Mouse (Mus musculus) spleen, adult 12 weeks (tissue): ENCODE results near the gene Akap13.
"Not testable (repeated sequence)": the region's sequence is repeated elsewhere in the genome, so short reads cannot be mapped to it uniquely, and the experiment has no call there.

Source experiments
- DNase-seq: peaks from one replicate; pipeline ENCODE4 v3.0.0; 2022; ENCODE audit warnings: low spot score

Akap13 gene

DNA sequence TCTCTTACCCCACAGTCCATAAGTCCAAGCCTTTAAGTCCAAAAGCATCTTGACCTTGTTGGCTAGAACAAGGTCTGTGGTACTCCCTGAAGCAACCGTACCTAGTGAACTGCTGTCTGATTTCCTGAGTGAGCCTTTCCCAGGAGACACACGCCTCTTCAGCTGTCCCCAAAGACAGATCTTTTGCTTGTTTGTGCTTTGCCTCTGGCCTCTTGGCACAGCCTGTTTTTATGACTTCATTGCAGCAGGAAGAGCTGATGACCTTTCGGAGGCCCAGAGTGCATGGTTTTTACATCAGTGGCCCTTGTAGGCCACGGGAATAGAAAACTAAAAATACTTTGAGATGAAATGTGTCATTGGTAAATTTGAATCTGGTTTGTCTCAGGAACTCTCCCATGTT is 260.6 kb downstream of the Akap13 start:
- no peak for DNase-seq

- DNase-seq = no peak
These were observed 262.0 kb downstream of the Akap13 start for GRCm38 (mm10) chr7:75717349-75717748.

DNA sequence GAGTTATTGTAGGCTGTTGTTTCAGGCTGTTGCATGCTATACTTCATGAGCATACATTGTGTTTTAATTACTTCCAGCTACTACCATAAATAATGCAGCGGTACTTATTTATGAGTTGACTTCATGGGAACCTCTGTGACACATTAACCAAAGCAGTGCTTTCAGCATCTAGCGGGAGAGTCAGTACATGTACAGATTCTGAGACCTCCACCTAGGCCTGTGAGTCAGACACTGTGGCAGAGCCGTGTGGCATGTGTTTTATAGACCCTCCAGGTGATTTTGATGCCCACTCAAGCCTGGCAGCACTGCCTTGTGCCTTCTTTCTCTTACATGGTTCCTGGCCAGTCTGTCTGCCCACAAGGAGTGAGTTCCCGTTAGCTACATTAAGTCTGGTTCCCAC is 266.0 kb downstream of the Akap13 start:
- no peak for DNase-seq

GRCm38 (mm10) chr7:75724012-75724411 is 268.7 kb downstream of the Akap13 start:
- DNase-seq = no peak

DNA sequence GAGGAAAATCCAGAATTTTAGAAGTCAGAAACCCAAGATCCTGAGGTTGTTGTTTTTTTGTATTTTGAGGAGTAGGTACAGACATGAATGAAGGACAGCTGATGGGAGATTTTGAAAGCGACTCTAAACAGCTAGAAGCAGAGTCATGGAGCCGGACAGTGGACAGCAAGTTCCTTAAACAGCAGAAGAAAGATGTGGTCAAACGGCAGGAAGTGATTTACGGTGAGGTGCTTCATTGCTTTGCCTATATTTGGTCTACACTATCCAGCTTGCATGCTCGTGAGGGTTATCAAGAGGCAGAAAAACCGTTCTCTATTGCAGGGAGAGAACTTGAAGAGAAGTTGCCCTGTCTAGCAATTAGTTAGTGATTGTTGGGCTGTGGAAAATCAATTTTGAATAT is 270.6 kb downstream of the Akap13 start:
- no peak for DNase-seq

DNA sequence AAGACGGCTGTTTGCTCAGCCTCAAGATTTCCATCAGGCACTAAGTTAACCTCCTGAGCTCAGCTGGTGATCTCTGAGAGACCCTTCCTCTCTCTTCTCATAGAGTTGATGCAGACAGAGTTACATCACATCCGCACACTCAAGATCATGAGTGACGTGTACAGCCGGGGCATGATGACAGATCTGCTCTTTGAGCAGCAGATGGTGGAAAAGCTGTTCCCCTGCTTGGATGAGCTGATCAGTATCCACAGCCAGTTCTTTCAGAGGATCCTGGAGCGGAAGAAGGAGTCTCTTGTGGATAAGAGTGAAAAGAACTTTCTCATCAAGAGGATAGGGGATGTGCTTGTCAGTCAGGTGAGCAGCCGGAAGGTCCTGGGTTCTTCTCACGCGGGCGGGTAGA is 271.5 kb downstream of the Akap13 start:
- no peak for DNase-seq

- DNase-seq = no peak
These were observed 274.3 kb downstream of the Akap13 start for GRCm38 (mm10) chr7:75729652-75730051.

DNA sequence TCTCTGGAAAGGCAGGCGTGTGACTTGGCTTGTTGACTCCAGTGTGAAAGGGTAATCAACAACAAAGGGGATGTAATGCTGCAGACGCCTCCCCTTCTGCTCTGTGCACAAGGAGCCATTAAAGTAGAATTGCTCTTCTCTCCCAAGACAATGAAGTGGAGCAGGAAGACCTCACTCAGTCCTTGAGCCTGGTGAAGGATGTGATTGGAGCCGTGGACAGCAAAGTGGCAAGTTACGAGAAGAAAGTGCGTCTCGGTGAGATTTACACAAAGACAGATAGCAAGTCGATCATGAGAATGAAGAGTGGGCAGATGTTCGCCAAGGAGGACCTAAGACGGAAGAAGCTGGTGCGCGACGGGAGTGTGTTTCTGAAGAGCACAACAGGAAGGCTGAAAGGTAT is 274.9 kb downstream of the Akap13 start:
- no peak for DNase-seq

GRCm38 (mm10) chr7:75731951-75732350 is 276.6 kb downstream of the Akap13 start:
- DNase-seq = no peak

DNA sequence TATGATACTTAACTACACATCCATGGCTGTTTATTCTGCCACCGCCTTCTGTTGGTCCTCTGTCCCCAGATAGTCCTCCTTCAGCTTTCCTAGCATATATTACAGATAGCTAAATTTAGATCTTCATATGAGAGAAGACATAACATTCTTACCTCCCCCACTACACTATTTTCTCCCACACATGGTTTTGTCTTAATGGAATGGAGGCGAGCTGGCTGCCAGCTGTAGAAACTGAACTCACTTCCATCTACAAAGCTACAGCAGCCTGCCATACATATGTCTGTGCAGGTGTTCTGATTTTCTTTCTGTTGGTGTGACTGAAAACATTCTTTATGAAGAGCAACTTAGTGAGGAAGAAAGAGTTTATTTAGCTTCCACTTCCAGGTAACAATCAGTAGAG is 277.8 kb downstream of the Akap13 start:
- DNase-seq = no peak

DNA sequence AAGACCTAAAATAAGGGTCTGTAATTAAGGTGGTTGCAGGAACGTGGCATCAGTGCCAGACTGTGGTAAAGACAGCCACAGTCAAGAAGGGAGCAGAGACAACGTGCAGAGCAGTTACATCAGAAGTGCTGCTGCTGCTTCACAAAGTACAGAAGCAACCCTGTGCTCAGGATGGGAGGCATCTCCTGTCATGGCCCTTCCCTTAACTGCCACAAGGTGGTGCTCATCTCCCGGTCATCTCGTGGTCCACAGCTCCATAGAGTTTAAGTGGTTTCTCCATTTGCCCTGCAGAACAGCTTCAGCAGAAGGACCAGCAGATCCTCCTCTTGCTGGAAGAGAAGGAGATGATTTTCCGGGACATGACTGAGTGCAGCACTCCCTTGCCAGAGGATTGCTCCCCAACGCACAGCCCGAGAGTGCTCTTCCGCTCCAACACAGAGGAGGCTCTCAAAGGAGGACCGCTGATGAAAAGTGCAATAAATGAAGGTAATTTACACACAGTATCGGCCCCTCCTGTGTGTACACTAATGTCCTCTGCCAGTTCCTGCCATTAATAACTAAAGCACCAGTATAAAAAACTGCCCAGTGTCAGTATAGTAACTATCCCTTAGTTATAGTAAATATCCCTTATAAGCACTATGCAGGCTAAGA is 283.9 kb downstream of the Akap13 start:
- no peak for DNase-seq

GRCm38 (mm10) chr7:75744528-75744927 is 289.2 kb downstream of the Akap13 start:
- no peak for DNase-seq

DNA sequence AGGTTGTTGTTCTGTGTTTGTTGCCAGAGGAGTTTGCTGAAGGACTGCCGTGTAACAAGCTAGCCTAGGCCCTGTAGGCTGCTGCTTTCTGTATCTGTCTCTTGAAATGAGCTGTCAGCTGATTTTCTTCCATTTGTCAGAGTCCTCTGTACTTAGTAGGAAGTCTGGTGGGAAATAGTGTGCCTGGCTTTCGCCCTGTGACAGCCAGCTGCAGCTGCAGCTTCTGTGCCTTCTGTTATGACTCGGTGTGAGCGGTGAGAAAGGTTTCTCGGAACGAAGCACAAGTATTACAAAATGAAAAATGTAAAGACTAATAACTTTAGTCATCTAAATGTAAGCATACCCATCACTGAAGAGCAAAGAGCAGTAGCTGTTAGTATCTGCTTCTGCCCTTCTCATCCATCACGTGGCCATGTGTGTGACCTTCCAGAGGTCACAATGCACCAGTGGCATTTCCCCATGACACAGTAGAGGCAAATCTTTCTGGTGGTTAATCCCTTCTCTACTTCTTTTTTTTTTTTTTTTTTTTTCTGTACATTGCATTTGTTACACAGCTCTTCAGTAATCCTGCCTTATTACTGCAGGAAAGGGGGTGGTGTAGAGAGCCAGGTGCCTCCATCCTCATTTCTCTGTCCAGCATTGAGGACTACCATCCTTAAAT is 289.8 kb downstream of the Akap13 start:
- no peak for DNase-seq

GRCm38 (mm10) chr7:75745969-75746368 is 290.6 kb downstream of the Akap13 start:
- not testable (repeated sequence) for DNase-seq

GRCm38 (mm10) chr7:75750581-75750980 is 295.2 kb downstream of the Akap13 start:
- no peak for DNase-seq

DNA sequence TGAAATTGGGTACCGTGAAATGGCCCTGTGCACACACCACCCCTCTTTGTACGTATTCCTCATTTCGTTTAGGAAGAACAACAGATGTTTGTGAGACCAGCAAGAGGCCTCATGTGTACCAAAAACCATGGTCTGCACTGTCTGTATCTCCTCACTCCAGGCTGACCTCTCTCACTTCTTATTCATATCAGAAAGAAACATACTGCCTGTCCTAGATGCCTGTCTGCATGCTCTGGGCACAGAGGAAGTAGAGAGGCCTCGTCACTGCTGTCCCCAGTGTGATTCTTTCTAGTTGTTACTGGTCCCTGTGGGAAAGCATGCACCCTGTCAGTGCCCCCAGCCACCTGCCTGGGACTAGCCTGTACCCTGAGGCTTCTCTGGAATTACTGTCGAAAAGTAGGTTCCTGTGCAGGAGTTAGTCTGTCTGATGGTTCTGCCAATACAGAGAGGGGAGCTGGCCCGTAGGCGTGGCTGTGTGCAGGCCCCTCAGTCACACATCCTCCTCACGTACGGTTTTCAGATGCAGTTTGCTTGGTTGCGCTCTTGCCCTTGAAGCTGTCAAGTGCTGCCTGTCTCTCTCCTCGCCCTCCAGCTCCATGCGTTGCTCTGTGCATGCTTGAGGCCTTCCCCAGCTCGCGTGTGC is 295.9 kb downstream of the Akap13 start:
- DNase-seq = no peak

GRCm38 (mm10) chr7:75752442-75753191 is 297.3 kb downstream of the Akap13 start:
- no peak for DNase-seq

DNA sequence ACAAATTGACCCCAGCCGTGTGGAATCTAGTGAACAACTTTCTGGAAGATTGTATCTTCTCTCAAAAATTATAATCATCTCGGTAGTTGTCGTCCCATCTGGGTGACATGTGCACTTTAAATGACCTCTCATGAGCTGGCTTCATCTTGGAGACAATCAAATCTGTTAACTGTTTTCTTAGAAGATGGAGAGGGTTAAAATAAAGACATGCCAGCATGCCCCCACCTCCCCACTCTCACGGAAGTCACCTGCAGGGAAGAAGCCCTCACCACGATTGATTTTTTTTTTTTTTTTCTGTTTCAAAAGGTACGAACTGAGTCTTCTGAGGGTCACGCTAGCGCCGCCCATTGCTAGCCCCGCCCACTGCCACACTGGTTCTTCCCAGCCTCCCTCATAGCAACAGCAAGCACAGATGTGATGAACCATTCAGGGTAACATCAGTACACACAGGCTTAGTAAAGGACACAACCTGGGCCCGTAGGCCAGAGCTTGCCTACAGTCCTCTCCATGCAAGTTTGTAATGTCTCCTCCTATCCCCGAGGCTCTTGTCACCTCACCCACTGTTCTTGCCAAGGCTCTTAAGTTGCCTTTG is 298.0 kb downstream of the Akap13 start:
- DNase-seq = no peak

DNA sequence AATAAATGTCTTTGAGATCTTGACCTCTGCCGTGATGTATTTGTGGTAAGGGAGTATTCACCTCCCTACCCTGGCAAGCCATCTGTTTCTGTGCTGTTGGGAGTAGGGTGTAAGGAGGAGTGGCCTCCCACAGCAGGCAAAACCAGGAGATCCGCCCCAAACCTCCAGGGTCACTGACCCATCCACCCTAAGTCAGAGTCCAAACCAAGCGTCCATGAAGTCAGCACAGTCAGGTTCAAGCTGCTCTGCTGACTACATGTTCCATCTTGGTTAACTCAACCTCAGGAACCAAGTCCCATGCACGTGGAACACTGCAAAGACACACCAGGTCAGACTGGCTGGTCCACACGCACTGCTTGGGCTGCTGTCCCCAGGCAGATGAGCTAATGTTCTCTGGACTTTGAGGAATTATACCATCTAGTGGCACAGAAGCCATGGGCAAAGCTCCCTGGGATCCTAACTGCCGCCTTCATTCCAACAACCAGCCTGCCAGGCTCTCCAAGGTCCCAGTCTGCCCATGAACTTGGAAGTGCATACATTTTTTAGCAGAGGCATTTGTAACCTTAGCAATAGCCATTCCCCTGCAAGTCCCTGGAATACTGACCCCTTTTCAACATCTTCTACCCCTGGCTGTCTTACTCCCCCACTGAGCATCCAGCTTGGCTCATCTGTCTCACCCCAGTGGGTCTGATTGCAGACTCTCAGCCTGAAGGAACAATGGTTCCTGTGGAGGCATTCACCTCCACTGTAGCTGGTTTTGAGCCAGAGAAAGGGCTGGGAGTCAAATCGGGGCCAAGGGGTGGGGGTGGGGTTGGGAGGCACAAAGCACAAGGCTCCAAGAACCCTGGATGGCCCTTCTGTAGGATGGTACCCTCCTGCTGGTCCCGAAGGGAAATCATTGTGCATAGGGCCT is 299.5 kb downstream of the Akap13 start:
- DNase-seq = no peak

DNA sequence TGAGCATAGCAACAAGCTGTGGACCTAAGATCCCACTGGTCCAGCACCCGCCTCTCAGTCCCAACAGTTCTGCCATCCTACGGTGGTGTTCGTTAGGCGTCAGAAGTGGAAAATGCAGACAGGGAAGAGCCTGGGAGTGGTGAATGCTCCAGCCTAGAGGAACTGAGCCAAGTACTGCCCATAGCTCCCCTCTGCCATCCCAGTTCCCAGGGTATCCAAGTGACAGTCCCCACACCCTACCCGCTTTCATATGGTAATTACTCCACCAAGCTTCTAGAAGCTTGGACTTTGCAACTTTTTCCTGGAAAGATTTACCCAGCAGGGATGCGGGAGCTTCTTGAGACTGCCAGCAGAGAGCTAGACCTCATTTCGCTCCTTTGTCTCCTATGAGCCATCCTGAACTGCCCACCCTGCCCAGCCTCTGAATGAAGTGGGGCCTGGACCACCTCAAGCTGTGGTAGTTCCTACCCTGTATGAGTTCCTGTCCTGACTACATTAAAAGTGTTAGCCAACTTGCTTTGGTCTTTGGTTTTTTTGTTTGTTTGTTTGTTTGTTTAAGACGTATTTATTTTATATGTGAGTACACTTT is 300.6 kb downstream of the Akap13 start:
- no peak for DNase-seq

- DNase-seq = no peak
These were observed 304.7 kb downstream of the Akap13 start for GRCm38 (mm10) chr7:75759992-75760514.
